Mouse (Mus musculus) cortical plate, adult 2 months (tissue): Measurements from ENCODE around the gene Gapvd1.

ENCODE experiments used
- CTCF ChIP-seq: fragments of 200-500 bp; IDR thresholded peaks from 2 replicates; pipeline ENCODE4 v1.5.1; 2011; ENCODE audit warnings: mild to moderate bottlenecking, control low read depth, low read length; ENCODE audit not compliant: insufficient read depth; ENCODE audit errors: extremely low read depth
- POLR2A ChIP-seq: fragments of 200-500 bp; IDR thresholded peaks from 2 replicates; pipeline ENCODE4 v1.6.1; 2011; ENCODE audit warnings: mild to moderate bottlenecking, low read length, control low read depth; ENCODE audit not compliant: insufficient read depth; ENCODE audit errors: extremely low read depth

GRCm38 (mm10) chr2:34741390-34742159, 13.5 kb downstream of the Gapvd1 start:
- TF ChIP-seq CTCF: no peak
- no peak for TF ChIP-seq POLR2A
